ENCODE assay signal across 9 mouse cellular contexts in genomic region chr10:107747566-107747965, GRCm38 (mm10). TPM values are rescaled to one million over a fixed set of nuclear protein-coding genes. Genes with fewer than 3 reads are reported as not detected.
A peak's percentile ranks its signal among the peaks of the same experiment; 100 is the strongest.
DNase-seq lines count a peak whose midpoint lies in the region; ATAC-seq and TF ChIP-seq lines count a peak whose summit lies in the region.
"Had no signal": no experiment of that assay in that cellular context is flagged by ENCODE, and none has a peak within 500 bp of the region (broad histone marks: within the 10 kb centered on the region; RNA-seq: fewer than 3 reads in every experiment).

No protein-coding gene starts in this region.

- no peak for ATAC-seq in heart, postnatal 0 days (ENCODE audit: insufficient read depth, low read depth)
- ATAC-seq in neural tube, embryonic 12.5 days (ENCODE audit: low FRiP score, low read depth) = peak; percentile 4; the same call in 1 of the 2 replicates
- ATAC-seq in neural tube, embryonic 15.5 days (ENCODE audit: low FRiP score) = no peak; the same call in 1 of the 2 replicates
- ATAC-seq in common myeloid progenitor, adult 5-6 weeks (replicated peaks; ENCODE audit: low read depth, poor library complexity, severe bottlenecking) = peak; percentile 78; the same call in 1 of the 2 replicates

- intact Hi-C loops in left cerebral cortex, postnatal 4 days (cut with DNase I) = no loop called here

- TF ChIP-seq EP300 in heart, postnatal 0 days (IDR thresholded peaks at IDR 0.05; ENCODE audit: low read depth) = no peak

- DNase-seq in heart, postnatal 0 days (ENCODE audit: low spot score) = peak; percentile 33
- DNase-seq in heart, adult 11 months = no peak
- DNase-seq in left cerebral cortex, postnatal 4 days = peak; percentile 6
- no peak for DNase-seq in thymus, postnatal 14 days
- no peak for DNase-seq in B cell, adult 2 months

- peak; percentile 59 for TF ChIP-seq CTCF in heart, postnatal 0 days (IDR thresholded peaks at IDR 0.05; ENCODE audit: low read depth)

- H3K4me2 ChIP-seq in heart, postnatal 0 days (ENCODE audit: low read depth, low read length) = no peak overlapping the region
- no peak overlapping the region for H3K4me2 ChIP-seq in neural tube, embryonic 12.5 days (replicated peaks)
- H3K4me2 ChIP-seq in neural tube, embryonic 15.5 days = no peak overlapping the region

- H3K4me3 ChIP-seq in heart, postnatal 0 days (ENCODE audit: low read depth, low read length) = no peak overlapping the region
- no peak overlapping the region for H3K4me3 ChIP-seq in neural tube, embryonic 12.5 days
- H3K4me3 ChIP-seq in neural tube, embryonic 15.5 days (replicated peaks) = no peak overlapping the region
- H3K4me3 ChIP-seq: megakaryocyte, embryonic 14.5 days had no signal

- H3K36me3 ChIP-seq in heart, postnatal 0 days (replicated peaks; ENCODE audit: control insufficient read depth, insufficient read depth, low read length) = no peaks in the 10 kb centered on the region
- no peaks in the 10 kb centered on the region for H3K36me3 ChIP-seq in neural tube, embryonic 12.5 days
- no peaks in the 10 kb centered on the region for H3K36me3 ChIP-seq in neural tube, embryonic 15.5 days

- 13% methylated on average over 5 of the region's 5 CpGs for WGBS in heart, postnatal 0 days
- 16% methylated on average over 5 of the region's 5 CpGs for WGBS in neural tube, embryonic 12.5 days
- 22% methylated on average over 5 of the region's 5 CpGs for WGBS in neural tube, embryonic 15.5 days

- no peaks in the 10 kb centered on the region for H3K27me3 ChIP-seq in heart, postnatal 0 days (ENCODE audit: control insufficient read depth, insufficient read depth, low read length)
- H3K27me3 ChIP-seq in neural tube, embryonic 12.5 days (replicated peaks) = no peaks in the 10 kb centered on the region
- no peaks in the 10 kb centered on the region for H3K27me3 ChIP-seq in neural tube, embryonic 15.5 days (replicated peaks)
- H3K27me3 ChIP-seq: megakaryocyte, embryonic 14.5 days had no signal

- H3K9ac ChIP-seq in heart, postnatal 0 days (replicated peaks; ENCODE audit: low read depth, low read length) = no peak overlapping the region
- H3K9ac ChIP-seq in neural tube, embryonic 12.5 days = no peak overlapping the region
- H3K9ac ChIP-seq in neural tube, embryonic 15.5 days (replicated peaks) = no peak overlapping the region

- H3K27ac ChIP-seq in heart, postnatal 0 days (ENCODE audit: low read depth) = no peak overlapping the region
- no peak overlapping the region for H3K27ac ChIP-seq in neural tube, embryonic 12.5 days
- no peak overlapping the region for H3K27ac ChIP-seq in neural tube, embryonic 15.5 days (replicated peaks)

- no peaks in the 10 kb centered on the region for H3K9me3 ChIP-seq in heart, postnatal 0 days (replicated peaks; ENCODE audit: control insufficient read depth, low read length)
- no peaks in the 10 kb centered on the region for H3K9me3 ChIP-seq in neural tube, embryonic 12.5 days
- no peaks in the 10 kb centered on the region for H3K9me3 ChIP-seq in neural tube, embryonic 15.5 days (replicated peaks)
- H3K9me3 ChIP-seq: megakaryocyte, embryonic 14.5 days had no signal

- no peaks in the 10 kb centered on the region for H3K4me1 ChIP-seq in heart, postnatal 0 days (ENCODE audit: control insufficient read depth, insufficient read depth)
- peaks cover 11% of the 10 kb centered on the region for H3K4me1 ChIP-seq in neural tube, embryonic 12.5 days
- peaks cover 3% of the 10 kb centered on the region; the same call in 1 of the 2 replicates for H3K4me1 ChIP-seq in neural tube, embryonic 15.5 days
- H3K4me1 ChIP-seq: megakaryocyte, embryonic 14.5 days had no signal

RNA-seq across cellular contexts. Expression of gene Ptprq, which starts 27.7 kb away (rescaled TPM):
- 0.08 and 0.11 TPM in 2 replicates for total RNA-seq in heart, postnatal 0 days (2014; rRNA removed; ENCODE audit: low replicate concordance)
- 0.01 TPM in 1 of 2 replicates, not detected in the other for polyA plus RNA-seq in heart, postnatal 0 days (2015; fragmentation: Nextera tagmentation; extraction: Ambion mirVana)
- 0.14 and 0.15 TPM in 2 replicates for polyA plus RNA-seq in neural tube, embryonic 12.5 days (2016; fragmentation: Nextera tagmentation; extraction: Ambion mirVana)
- polyA plus RNA-seq in neural tube, embryonic 15.5 days (2015; fragmentation: Nextera tagmentation; extraction: Ambion mirVana) = 0.15 and 0.27 TPM in 2 replicates
- not detected in 2 replicates for total RNA-seq in common myeloid progenitor, adult 5-6 weeks (2017)
- total RNA-seq in left cerebral cortex, postnatal 4 days (2021) = under 1 TPM; 0.22 to 0.26 TPM

Comparison
In these comparisons a context has a peak if more than half of its experiments do, and no peak if none do; other contexts are left out.
1. ATAC-seq: peak in neural tube, embryonic 12.5 days (single experiment) and common myeloid progenitor, adult 5-6 weeks (single experiment); none in heart, postnatal 0 days (single experiment) and neural tube, embryonic 15.5 days (single experiment).
2. DNase-seq: peak in heart, postnatal 0 days (single experiment) and left cerebral cortex, postnatal 4 days (single experiment); none in heart, adult 11 months (single experiment), thymus, postnatal 14 days (single experiment) and B cell, adult 2 months (0 of 2).